Mouse (Mus musculus): Measurements from ENCODE around the gene Ppm1g.

GRCm38 (mm10) chr5:31199321-31199892 is 21.1 kb downstream of the Ppm1g start:
- no peak for TF ChIP-seq CTCF (conservative IDR thresholded peaks at IDR 0.05; ENCODE audit: insufficient read depth, insufficient read length, low read depth, low read length)
- no peak for TF ChIP-seq POLR2A (IDR thresholded peaks at IDR 0.05; ENCODE audit: low read depth, low read length)

Measured in kidney, adult 2 months (tissue).